ENCODE assay signal across 12 mouse cellular contexts in genomic region chr9:35363936-35364335, GRCm38 (mm10). TPM values are rescaled to one million over a fixed set of nuclear protein-coding genes. Genes with fewer than 3 reads are reported as not detected.
DNase-seq lines count a peak whose midpoint lies in the region; ATAC-seq and TF ChIP-seq lines count a peak whose summit lies in the region.
"Had no signal": no experiment of that assay in that cellular context is flagged by ENCODE, and none has a peak within 500 bp of the region (broad histone marks: within the 10 kb centered on the region; RNA-seq: fewer than 3 reads in every experiment).

No protein-coding gene starts in this region.

- no peaks in the 10 kb centered on the region for H3K9me3 ChIP-seq in forebrain, embryonic 10.5 days
- no peaks in the 10 kb centered on the region for H3K9me3 ChIP-seq in forebrain, embryonic 11.5 days (ENCODE audit: control insufficient read depth, low read length)
- H3K9me3 ChIP-seq in forebrain, postnatal 0 days (ENCODE audit: low read length): no peaks in the 10 kb centered on the region
- H3K9me3 ChIP-seq: G1E had no signal

- H3K27me3 ChIP-seq in forebrain, embryonic 10.5 days (ENCODE audit: poor library complexity, severe bottlenecking): 0 out of 2 replicates have a peak, but pooled peaks cover 7% of the 10 kb centered on the region
- no peaks in the 10 kb centered on the region for H3K27me3 ChIP-seq in forebrain, embryonic 11.5 days (ENCODE audit: control insufficient read depth, insufficient read depth, low read length)
- no peaks in the 10 kb centered on the region for H3K27me3 ChIP-seq in forebrain, postnatal 0 days (ENCODE audit: insufficient read depth, low read length)
- H3K27me3 ChIP-seq in kidney, adult 2 months (replicated peaks; ENCODE audit: control insufficient read depth, insufficient read depth, low read length): no peaks in the 10 kb centered on the region

- ATAC-seq in forebrain, embryonic 11.5 days (replicated peaks; ENCODE audit: low FRiP score): no peak
- peak; percentile 42 for ATAC-seq in forebrain, postnatal 0 days
- ATAC-seq: hindbrain, postnatal 0 days had no signal

- DNase-seq in forebrain, embryonic 10.5 days (ENCODE audit: extremely low spot score, low spot score): no peak
- DNase-seq in forebrain, embryonic 11.5 days (ENCODE audit: low spot score): no peak
- DNase-seq in left cerebral cortex, postnatal 14 days (ENCODE audit: low spot score in 2 of 2): peak; percentile 23 to 47
- DNase-seq in left cerebral cortex, adult 8-10 months (ENCODE audit: low spot score in 2 of 2): no peak
- DNase-seq in cerebellum, postnatal 10 days: peak; percentile 69 to 81
- peak; percentile 36 for DNase-seq in forebrain, postnatal 0 days
- DNase-seq in kidney, adult 2 months: no peak
- no peak for DNase-seq in spleen, postnatal 10 days (ENCODE audit: low spot score in 2 of 2)
- DNase-seq: gastrocnemius, postnatal 14 days; lung, adult 18-20 months had no signal

- TF ChIP-seq CTCF in forebrain, postnatal 0 days (IDR thresholded peaks at IDR 0.05; ENCODE audit: low read depth): no peak
- TF ChIP-seq CTCF in kidney, adult 2 months (conservative IDR thresholded peaks at IDR 0.05; ENCODE audit: insufficient read depth, insufficient read length, low read depth, low read length): no peak

- no peak for TF ChIP-seq POLR2A in kidney, adult 2 months (IDR thresholded peaks at IDR 0.05; ENCODE audit: low read depth, low read length)

- no peak overlapping the region for H3K9ac ChIP-seq in forebrain, embryonic 11.5 days (ENCODE audit: low read length)
- H3K9ac ChIP-seq in forebrain, postnatal 0 days: no peak overlapping the region

- peak overlapping the region; percentile 81 for H3K27ac ChIP-seq in forebrain, embryonic 10.5 days
- no peak overlapping the region for H3K27ac ChIP-seq in forebrain, embryonic 11.5 days (ENCODE audit: low read depth, low read length)
- H3K27ac ChIP-seq in forebrain, postnatal 0 days (ENCODE audit: low read depth, low read length): no peak overlapping the region
- H3K27ac ChIP-seq in kidney, adult 2 months (ENCODE audit: insufficient read depth, low read depth, low read length): no peak overlapping the region
- H3K27ac ChIP-seq: hindbrain, postnatal 0 days had no signal

- peaks cover 65% of the 10 kb centered on the region for H3K4me1 ChIP-seq in forebrain, embryonic 10.5 days
- peaks cover 6% of the 10 kb centered on the region; the same call in 1 of the 2 replicates for H3K4me1 ChIP-seq in forebrain, embryonic 11.5 days (replicated peaks; ENCODE audit: control insufficient read depth, insufficient read depth, low read length)
- peaks cover 23% of the 10 kb centered on the region for H3K4me1 ChIP-seq in forebrain, postnatal 0 days (ENCODE audit: insufficient read depth)
- H3K4me1 ChIP-seq in kidney, adult 2 months (ENCODE audit: control insufficient read depth, insufficient read depth, low read length): no peaks in the 10 kb centered on the region

- intact Hi-C loops in left cerebral cortex, postnatal 14 days (cut with DNase I): no loop called here

- H3K4me2 ChIP-seq in forebrain, embryonic 11.5 days (ENCODE audit: low read depth, low read length, severe bottlenecking): no peak overlapping the region
- no peak overlapping the region for H3K4me2 ChIP-seq in forebrain, postnatal 0 days (ENCODE audit: low read depth)

- H3K36me3 ChIP-seq in forebrain, embryonic 10.5 days (replicated peaks): no peaks in the 10 kb centered on the region
- no peaks in the 10 kb centered on the region for H3K36me3 ChIP-seq in forebrain, embryonic 11.5 days (ENCODE audit: control insufficient read depth, insufficient read depth, low read length)
- H3K36me3 ChIP-seq in forebrain, postnatal 0 days (ENCODE audit: insufficient read depth): no peaks in the 10 kb centered on the region
- H3K36me3 ChIP-seq in kidney, adult 2 months (ENCODE audit: control insufficient read depth, insufficient read depth, low read length): no peaks in the 10 kb centered on the region
- H3K36me3 ChIP-seq: G1E had no signal

- 86% methylated on average over 4 of the region's 4 CpGs for WGBS in forebrain, embryonic 10.5 days
- 78% methylated on average over 4 of the region's 4 CpGs for WGBS in forebrain, embryonic 11.5 days
- 44% methylated on average over 4 of the region's 4 CpGs for WGBS in forebrain, postnatal 0 days
- WGBS in kidney, adult 2 months: 71% methylated on average over 4 of the region's 4 CpGs

- H3K4me3 ChIP-seq in forebrain, embryonic 10.5 days: no peak overlapping the region
- no peak overlapping the region for H3K4me3 ChIP-seq in forebrain, embryonic 11.5 days (ENCODE audit: low read depth, low read length)
- no peak overlapping the region for H3K4me3 ChIP-seq in forebrain, postnatal 0 days (ENCODE audit: low read depth, low read length)
- H3K4me3 ChIP-seq in kidney, adult 2 months (ENCODE audit: insufficient read depth, low read depth, low read length): no peak overlapping the region

RNA-seq across cellular contexts. Expression of gene Cdon, which starts 57.0 kb away (rescaled TPM):
- polyA plus RNA-seq in forebrain, embryonic 10.5 days (2016; fragmentation: Nextera tagmentation; extraction: Ambion mirVana): 13.4 and 16.2 TPM in 2 replicates
- 16.4 and 17.2 TPM in 2 replicates for polyA plus RNA-seq in forebrain, embryonic 11.5 days (2014; fragmentation: Nextera tagmentation; extraction: Ambion mirVana)
- 1 to 10 TPM; 9.0 to 9.9 TPM for total RNA-seq in left cerebral cortex, postnatal 14 days (2021)
- 10 to 100 TPM in 2 of 4 experiments, 1 to 10 TPM in 2; 8.7 to 12.5 (median 10.3) TPM for total RNA-seq in left cerebral cortex, adult 8-10 months (2022)
- total RNA-seq in forebrain, postnatal 0 days (2014; rRNA removed): 9.6 and 13.7 TPM in 2 replicates
- 0.94 and 1.3 TPM in 2 replicates for polyA plus RNA-seq in forebrain, postnatal 0 days (2015; fragmentation: Nextera tagmentation; extraction: Ambion mirVana)
- 3.7 and 4.0 TPM in 2 replicates for polyA plus RNA-seq in kidney, adult 2 months (2012; rRNA removed)

Comparison
In these comparisons a context has a peak if more than half of its experiments do, and no peak if none do; other contexts are left out.
1. DNase-seq: peak in left cerebral cortex, postnatal 14 days (2 of 2), cerebellum, postnatal 10 days (2 of 2) and forebrain, postnatal 0 days (single experiment); none in forebrain, embryonic 10.5 days (single experiment), forebrain, embryonic 11.5 days (single experiment), left cerebral cortex, adult 8-10 months (0 of 2), kidney, adult 2 months (single experiment) and spleen, postnatal 10 days (0 of 2).